In the genomic region with DNA sequence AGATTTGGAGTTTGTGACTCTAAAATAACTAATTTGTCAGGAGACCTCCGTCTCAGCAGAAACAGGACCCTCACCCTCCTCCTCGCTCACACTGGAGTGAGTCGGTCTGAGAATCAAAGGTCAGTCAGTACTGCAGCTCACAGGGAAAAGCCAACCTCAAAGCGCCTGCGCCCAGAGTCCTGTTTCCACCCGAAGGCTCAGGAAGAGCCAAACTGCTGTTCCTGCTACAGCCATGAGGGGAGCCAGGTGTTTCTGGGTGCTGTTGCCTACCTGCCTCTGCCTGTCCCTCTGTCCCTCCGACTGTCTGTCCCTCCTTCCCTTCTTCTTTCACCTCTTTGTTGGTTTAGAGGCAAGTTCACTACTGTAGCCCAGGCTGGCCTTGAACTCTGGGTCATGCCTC, we compare ENCODE assay signal across 10 mouse cellular contexts. TPM values are rescaled to one million over a fixed set of nuclear protein-coding genes. Genes with fewer than 3 reads are reported as not detected.
DNase-seq lines count a peak whose midpoint lies in the region; ATAC-seq and TF ChIP-seq lines count a peak whose summit lies in the region.
"Had no signal": no experiment of that assay in that cellular context is flagged by ENCODE, and none has a peak within 500 bp of the region (broad histone marks: within the 10 kb centered on the region; RNA-seq: fewer than 3 reads in every experiment).

No protein-coding gene starts in this region.

- no peak for ATAC-seq in hindbrain, embryonic 12.5 days (ENCODE audit: low FRiP score)
- peak; percentile 34 for ATAC-seq in intestine, postnatal 0 days

- H3K36me3 ChIP-seq in hindbrain, embryonic 12.5 days: no peaks in the 10 kb centered on the region
- H3K36me3 ChIP-seq in hindbrain, embryonic 10.5 days: no peaks in the 10 kb centered on the region
- peaks cover 15% of the 10 kb centered on the region; the same call in 1 of the 2 replicates for H3K36me3 ChIP-seq in intestine, postnatal 0 days (ENCODE audit: control insufficient read depth, insufficient read depth)
- H3K36me3 ChIP-seq in liver, adult 2 months (ENCODE audit: control insufficient read depth, insufficient read depth, low read length): no peaks in the 10 kb centered on the region
- H3K36me3 ChIP-seq: hindbrain, embryonic 15.5 days had no signal

- H3K9ac ChIP-seq in hindbrain, embryonic 12.5 days: peak overlapping the region; percentile 13; the same call in 1 of the 2 replicates
- H3K9ac ChIP-seq in intestine, postnatal 0 days (ENCODE audit: low read depth, low read length): no peak overlapping the region
- H3K9ac ChIP-seq in liver, adult 2 months (ENCODE audit: low read depth, low read length): no peak overlapping the region
- H3K9ac ChIP-seq: hindbrain, embryonic 15.5 days had no signal

- peak; percentile 66 for TF ChIP-seq CTCF in intestine, postnatal 0 days (IDR thresholded peaks at IDR 0.05; ENCODE audit: low read depth)
- TF ChIP-seq CTCF in liver, adult 2 months (IDR thresholded peaks at IDR 0.05; ENCODE audit: low read depth, low read length): peak; percentile 70
- TF ChIP-seq CTCF in gastrocnemius, adult 2 months (IDR thresholded peaks at IDR 0.05): no peak

- intact Hi-C loops in gastrocnemius, adult 2 months (cut with DNase I): no loop called here

- 27% methylated on average over 7 of the region's 7 CpGs for WGBS in hindbrain, embryonic 12.5 days
- WGBS in hindbrain, embryonic 10.5 days: 14% methylated on average over 7 of the region's 7 CpGs
- whole genome bisulfite sequencing in intestine, postnatal 0 days: 34% methylated on average over 7 of the region's 7 CpGs
- 34% methylated on average over 7 of the region's 7 CpGs for WGBS in liver, adult 2 months

- H3K4me3 ChIP-seq in hindbrain, embryonic 12.5 days: 0 out of 2 replicates have a peak overlapping the region, but pooled peaks have one; percentile 15
- no peak overlapping the region; the same call in 1 of the 2 replicates for H3K4me3 ChIP-seq in hindbrain, embryonic 10.5 days
- peak overlapping the region; percentile 5; the same call in 1 of the 2 replicates for H3K4me3 ChIP-seq in intestine, postnatal 0 days (ENCODE audit: low read depth, low read length)
- H3K4me3 ChIP-seq in liver, adult 2 months (ENCODE audit: insufficient read depth, low read depth, low read length): no peak overlapping the region
- H3K4me3 ChIP-seq in gastrocnemius, adult 2 months: no peak overlapping the region
- H3K4me3 ChIP-seq: erythroblast, embryonic 14.5 days had no signal

- no peak overlapping the region for H3K4me2 ChIP-seq in hindbrain, embryonic 12.5 days (replicated peaks)
- H3K4me2 ChIP-seq in intestine, postnatal 0 days (replicated peaks; ENCODE audit: low read depth): peak overlapping the region; percentile 49

- no peak for DNase-seq in hindbrain, embryonic 10.5 days (ENCODE audit: low spot score)
- peak; percentile 66 for DNase-seq in ZHBTc4 (ENCODE audit: low read depth, low spot score)
- DNase-seq in liver, adult 2 months (ENCODE audit: extremely low read depth, low read depth, low spot score): peak; percentile 79
- DNase-seq in right cerebral cortex, adult 2 months (ENCODE audit: low spot score in 2 of 2): no peak
- no peak for DNase-seq in left cerebral cortex, adult 11 months (ENCODE audit: low spot score)
- no peak for DNase-seq in gastrocnemius, adult 2 months

- no peaks in the 10 kb centered on the region for H3K79me2 ChIP-seq in liver, adult 2 months (ENCODE audit: control insufficient read depth, insufficient read depth, low read length)

- H3K27ac ChIP-seq in hindbrain, embryonic 12.5 days: no peak overlapping the region
- H3K27ac ChIP-seq in hindbrain, embryonic 10.5 days: no peak overlapping the region
- H3K27ac ChIP-seq in intestine, postnatal 0 days (ENCODE audit: low read depth, low read length): no peak overlapping the region
- no peak overlapping the region for H3K27ac ChIP-seq in liver, adult 2 months (replicated peaks; ENCODE audit: insufficient read depth, low read depth, low read length)
- H3K27ac ChIP-seq in gastrocnemius, adult 2 months: no peak overlapping the region
- H3K27ac ChIP-seq: hindbrain, embryonic 15.5 days had no signal

- no peaks in the 10 kb centered on the region for H3K9me3 ChIP-seq in hindbrain, embryonic 12.5 days (replicated peaks)
- H3K9me3 ChIP-seq in hindbrain, embryonic 10.5 days: no peaks in the 10 kb centered on the region
- H3K9me3 ChIP-seq in intestine, postnatal 0 days (ENCODE audit: control insufficient read depth): no peaks in the 10 kb centered on the region
- H3K9me3 ChIP-seq: hindbrain, embryonic 15.5 days had no signal

- peaks cover 25% of the 10 kb centered on the region for H3K27me3 ChIP-seq in hindbrain, embryonic 12.5 days
- peaks cover 37% of the 10 kb centered on the region for H3K27me3 ChIP-seq in hindbrain, embryonic 10.5 days (ENCODE audit: insufficient read depth, poor library complexity, severe bottlenecking)
- no peaks in the 10 kb centered on the region for H3K27me3 ChIP-seq in intestine, postnatal 0 days (replicated peaks; ENCODE audit: control insufficient read depth, insufficient read depth, low read length)
- no peaks in the 10 kb centered on the region for H3K27me3 ChIP-seq in liver, adult 2 months (ENCODE audit: control insufficient read depth, insufficient read depth, low read length)

- TF ChIP-seq POLR2A in liver, adult 2 months (IDR thresholded peaks at IDR 0.05; ENCODE audit: extremely low read depth, insufficient read depth, low read length): no peak

- peaks cover 8% of the 10 kb centered on the region for H3K4me1 ChIP-seq in hindbrain, embryonic 12.5 days
- H3K4me1 ChIP-seq in hindbrain, embryonic 10.5 days (replicated peaks): peaks cover 13% of the 10 kb centered on the region
- H3K4me1 ChIP-seq in intestine, postnatal 0 days (replicated peaks; ENCODE audit: control insufficient read depth, insufficient read depth, low read length): no peaks in the 10 kb centered on the region
- H3K4me1 ChIP-seq in liver, adult 2 months (ENCODE audit: control insufficient read depth, insufficient read depth, low read length): peaks cover 10% of the 10 kb centered on the region

RNA-seq across cellular contexts. Expression of gene 4930539E08Rik, which starts 5.0 kb away (rescaled TPM):
- polyA plus RNA-seq in hindbrain, embryonic 12.5 days (2016; fragmentation: Nextera tagmentation; extraction: Ambion mirVana): 0.10 and 0.13 TPM in 2 replicates
- polyA plus RNA-seq in hindbrain, embryonic 10.5 days (2016; fragmentation: Nextera tagmentation; extraction: Ambion mirVana): 0.07 and 0.31 TPM in 2 replicates
- 2.9 and 3.5 TPM in 2 replicates for polyA plus RNA-seq in intestine, postnatal 0 days (2015; fragmentation: Nextera tagmentation; extraction: Ambion mirVana)
- total RNA-seq in liver, adult 2 months (2014; rRNA removed): 0.09 and 0.47 TPM in 2 replicates
- 0.10 and 0.11 TPM in 2 replicates for polyA plus RNA-seq in liver, adult 2 months (2012; rRNA removed)
- under 1 TPM in 1 of 2 experiments, not detected in 1; 0.10 TPM for total RNA-seq in gastrocnemius, adult 2 months (2021)
- polyA plus RNA-seq: erythroblast, embryonic 14.5 days had no signal

RNA-seq across cellular contexts. Expression of gene Pxt1, which starts 33.5 kb away (rescaled TPM):
- polyA plus RNA-seq in hindbrain, embryonic 12.5 days (2016; fragmentation: Nextera tagmentation; extraction: Ambion mirVana): not detected in 2 replicates
- 0.16 and 0.26 TPM in 2 replicates for polyA plus RNA-seq in hindbrain, embryonic 10.5 days (2016; fragmentation: Nextera tagmentation; extraction: Ambion mirVana)
- not detected in 2 replicates for polyA plus RNA-seq in intestine, postnatal 0 days (2015; fragmentation: Nextera tagmentation; extraction: Ambion mirVana)
- total RNA-seq in liver, adult 2 months (2014; rRNA removed): not detected in 2 replicates
- not detected in 2 replicates for polyA plus RNA-seq in liver, adult 2 months (2012; rRNA removed)
- not detected for total RNA-seq in gastrocnemius, adult 2 months (2021)
- polyA plus RNA-seq: hindbrain, embryonic 15.5 days had no signal

RNA-seq across cellular contexts. Expression of gene Kctd20, which starts 41.6 kb away (rescaled TPM):
- 120 and 122 TPM in 2 replicates for polyA plus RNA-seq in hindbrain, embryonic 12.5 days (2016; fragmentation: Nextera tagmentation; extraction: Ambion mirVana)
- polyA plus RNA-seq in hindbrain, embryonic 10.5 days (2016; fragmentation: Nextera tagmentation; extraction: Ambion mirVana): 103 and 111 TPM in 2 replicates
- 25.6 and 27.0 TPM in 2 replicates for polyA plus RNA-seq in intestine, postnatal 0 days (2015; fragmentation: Nextera tagmentation; extraction: Ambion mirVana)
- 22.3 and 24.0 TPM in 2 replicates for total RNA-seq in liver, adult 2 months (2014; rRNA removed)
- 17.9 and 18.9 TPM in 2 replicates for polyA plus RNA-seq in liver, adult 2 months (2012; rRNA removed)
- 10 to 100 TPM; 33.4 to 39.8 TPM for total RNA-seq in gastrocnemius, adult 2 months (2021)

RNA-seq across cellular contexts. Expression of gene Pnpla1, which starts 51.9 kb away (rescaled TPM):
- not detected in 2 replicates for polyA plus RNA-seq in hindbrain, embryonic 12.5 days (2016; fragmentation: Nextera tagmentation; extraction: Ambion mirVana)
- polyA plus RNA-seq in hindbrain, embryonic 10.5 days (2016; fragmentation: Nextera tagmentation; extraction: Ambion mirVana): not detected in 2 replicates
- 0.12 and 0.20 TPM in 2 replicates for polyA plus RNA-seq in intestine, postnatal 0 days (2015; fragmentation: Nextera tagmentation; extraction: Ambion mirVana)
- not detected in 2 replicates for total RNA-seq in liver, adult 2 months (2014; rRNA removed)
- polyA plus RNA-seq in liver, adult 2 months (2012; rRNA removed): not detected in 2 replicates
- not detected for total RNA-seq in gastrocnemius, adult 2 months (2021)
- polyA plus RNA-seq: erythroblast, embryonic 14.5 days had no signal

Comparison
In these comparisons a context has a peak if more than half of its experiments do, and no peak if none do; other contexts are left out.
1. H3K4me3 ChIP-seq: peak in hindbrain, embryonic 12.5 days (single experiment) and intestine, postnatal 0 days (single experiment); none in hindbrain, embryonic 10.5 days (single experiment), liver, adult 2 months (single experiment) and gastrocnemius, adult 2 months (single experiment).
2. DNase-seq: peak in ZHBTc4 (single experiment) and liver, adult 2 months (single experiment); none in hindbrain, embryonic 10.5 days (single experiment), right cerebral cortex, adult 2 months (0 of 2), left cerebral cortex, adult 11 months (single experiment) and gastrocnemius, adult 2 months (single experiment).